Mouse (Mus musculus) layer of hippocampus, postnatal 14 days (tissue): ENCODE data around the gene Dhx30. TPM values are rescaled to one million over a fixed set of nuclear protein-coding genes. Genes with fewer than 3 reads are reported as not detected.
"Not testable (repeated sequence)": the region's sequence is repeated elsewhere in the genome, so short reads cannot be mapped to it uniquely, and the experiment has no call there.

ENCODE experiments used
- DNase-seq, 2 experiments: peaks; one replicate each; pipeline ENCODE4 v3.0.0; 2021 to 2022; ENCODE audit warnings: low spot score in 2 of 2, mixed read lengths in 1 of 2
- total RNA-seq, 2 experiments: library from RNA; stranded (reverse); gene quantifications; 2 replicates each; pipeline ENCODE4 v1.2.3; 2021

The Dhx30 gene
- total RNA-seq, 2 experiments from 2014 or later: 129 to 150 TPM

DNA sequence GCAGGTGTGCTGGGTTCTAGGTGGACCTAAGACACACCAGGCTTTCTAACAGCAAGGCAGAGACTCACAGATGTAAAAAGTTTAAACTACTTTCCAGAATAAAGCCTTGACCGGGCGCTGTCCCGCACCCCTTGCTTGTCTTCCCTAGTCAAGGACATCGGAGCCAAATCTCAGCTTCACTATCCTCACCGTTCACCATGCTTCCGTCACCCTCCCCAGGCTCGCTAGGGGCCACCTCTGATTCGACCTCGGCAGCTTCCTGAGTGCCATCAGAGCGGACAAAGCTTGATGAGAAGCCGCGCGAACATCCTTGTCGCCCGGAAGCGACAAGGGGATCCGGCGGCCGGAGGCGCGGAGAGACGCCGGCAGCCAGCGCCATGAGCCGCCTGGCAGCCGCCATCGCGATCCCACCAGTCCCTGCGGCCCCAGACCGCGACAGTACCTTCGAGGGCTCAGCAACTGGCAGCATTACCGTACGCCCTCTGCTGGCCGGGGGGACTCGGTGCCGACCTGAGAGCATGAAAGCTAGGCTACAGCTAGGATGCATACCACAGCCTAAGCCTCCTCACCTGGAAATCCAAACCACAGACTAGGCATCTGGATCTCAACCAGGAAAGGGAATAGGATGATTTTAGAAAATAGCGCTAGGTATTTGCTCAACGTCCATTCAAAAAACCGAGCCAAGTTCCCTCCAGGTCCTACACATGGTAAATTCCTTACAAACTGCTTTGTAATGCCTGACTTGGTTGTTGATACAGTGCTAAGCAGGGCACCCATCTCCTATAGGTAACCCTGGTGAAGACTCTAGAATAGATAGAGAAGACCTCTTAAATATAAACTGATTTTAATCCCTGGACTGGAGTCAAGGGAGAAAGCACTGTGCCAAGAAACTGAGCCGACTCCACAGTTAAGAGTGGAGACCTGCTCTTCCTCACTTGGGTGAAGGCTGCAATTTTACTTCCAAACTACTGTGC, 16.7 kb downstream of the Dhx30 start:
- peak; percentile 91 to 96 for DNase-seq

DNA sequence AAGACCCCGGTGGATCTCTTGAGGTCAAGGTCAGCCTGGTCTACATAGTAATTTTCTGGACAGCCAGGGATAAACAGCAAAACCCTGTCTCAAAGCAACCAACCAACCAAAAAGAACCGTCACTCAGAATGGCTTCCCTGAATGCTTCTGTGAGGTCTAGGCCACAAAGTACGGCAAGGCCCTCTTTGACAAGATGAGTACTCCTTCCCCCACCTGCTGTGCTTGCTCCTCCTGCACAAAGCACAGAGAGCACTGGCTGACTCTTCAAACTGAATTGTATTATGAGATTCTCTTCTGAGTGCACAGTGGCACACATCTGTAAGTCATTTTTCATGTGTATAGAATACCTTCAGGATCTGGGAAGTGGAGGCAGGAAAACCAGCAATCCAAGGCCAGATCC, 19.8 kb downstream of the Dhx30 start:
- no peak for DNase-seq

DNA sequence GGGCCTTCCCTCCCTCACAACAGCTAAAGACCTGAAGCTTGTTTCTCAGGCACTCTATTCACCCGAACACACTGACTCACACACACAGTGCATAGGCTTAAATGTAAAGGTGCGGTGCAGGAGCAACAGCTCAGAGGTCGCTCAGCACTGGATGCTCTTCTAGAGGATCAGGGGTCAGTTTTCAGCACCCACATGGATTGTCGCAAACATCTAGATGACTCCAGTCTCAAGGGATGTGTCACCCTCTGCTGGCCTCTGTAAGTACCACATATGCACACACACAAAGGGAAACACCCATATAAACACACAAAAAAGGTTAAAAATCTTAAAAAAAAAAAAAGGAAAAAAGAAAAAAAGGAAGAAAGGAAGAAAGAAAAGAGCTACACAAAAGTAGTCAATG, 22.9 kb downstream of the Dhx30 start:
- no peak for DNase-seq

DNA sequence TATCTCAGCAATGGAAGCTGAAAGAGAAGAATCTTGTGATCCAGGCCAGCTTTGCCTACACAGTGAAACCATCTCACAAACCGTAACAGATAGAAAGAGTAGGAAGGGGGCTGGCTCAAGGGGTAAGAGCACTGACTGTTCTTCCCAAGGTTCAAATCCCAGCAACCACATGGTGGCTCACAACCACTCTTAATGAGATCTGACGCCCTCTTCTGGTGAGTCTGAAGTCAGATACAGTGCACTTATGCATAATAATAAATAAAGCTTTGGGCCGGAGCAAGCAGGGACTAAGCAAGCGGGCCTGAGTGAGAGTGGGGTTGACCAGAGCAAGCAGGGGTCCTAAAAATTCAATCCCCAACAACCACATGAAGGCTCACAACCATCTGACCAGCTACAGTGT, 24.3 kb downstream of the Dhx30 start:
- no peak for DNase-seq

DNA sequence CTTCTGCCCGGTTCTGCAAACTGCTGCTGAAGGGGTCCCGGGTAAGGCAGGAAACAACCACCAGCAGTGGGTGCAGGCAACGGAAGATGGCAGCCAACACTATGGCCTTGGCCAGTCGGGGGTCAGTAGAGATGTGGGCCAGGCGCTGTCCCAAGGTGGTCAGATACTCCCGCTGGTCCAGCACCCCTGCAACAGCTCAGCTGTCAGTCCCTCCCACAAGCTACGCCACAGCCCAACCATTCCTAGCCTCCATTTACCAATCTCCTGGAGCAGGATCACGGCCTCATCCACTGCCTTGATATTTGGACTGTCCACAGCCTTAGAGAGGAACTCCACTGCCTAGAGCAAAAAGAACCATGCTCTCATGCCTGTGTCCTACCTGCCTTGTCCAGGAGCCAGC, 31.9 kb downstream of the Dhx30 start:
- DNase-seq: no peak

DNA sequence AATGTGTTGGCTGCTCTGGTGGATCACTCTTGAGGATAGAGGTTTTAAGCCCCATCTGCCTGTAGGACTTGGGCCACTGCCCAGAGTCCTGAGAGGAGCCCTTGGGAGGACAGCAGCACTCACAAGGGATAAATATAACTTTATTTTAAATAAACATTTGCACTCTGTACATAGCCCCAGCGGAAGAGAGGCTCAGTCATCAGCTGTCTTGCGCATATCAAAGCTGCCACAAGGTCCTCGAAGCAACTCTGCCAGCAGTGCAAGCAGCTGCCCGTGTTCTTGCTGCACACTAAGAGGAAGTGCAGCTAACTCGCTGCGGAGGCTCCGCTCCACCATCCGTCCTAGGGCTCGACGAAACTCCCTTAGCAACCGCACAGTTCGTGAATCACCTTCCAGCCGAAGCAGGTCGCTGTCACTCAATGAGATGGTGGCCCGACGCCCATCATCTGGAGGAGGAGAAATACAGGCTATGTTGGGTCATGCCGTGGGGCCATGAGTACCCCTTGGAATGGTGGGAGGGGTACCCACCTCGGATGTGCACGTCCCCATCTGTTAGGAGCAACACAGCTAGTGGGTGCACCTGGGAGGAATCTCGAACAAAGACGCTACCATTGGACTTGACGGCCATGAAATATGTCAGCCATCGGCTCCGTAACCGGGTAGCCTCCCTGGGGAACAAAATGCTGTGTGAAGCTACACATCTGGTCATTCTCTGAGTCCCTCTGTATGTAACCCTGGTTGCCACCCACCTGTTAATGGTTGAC, 33.2 kb downstream of the Dhx30 start:
- peak in 1 of 2 experiments; percentile 22 for DNase-seq

DNA sequence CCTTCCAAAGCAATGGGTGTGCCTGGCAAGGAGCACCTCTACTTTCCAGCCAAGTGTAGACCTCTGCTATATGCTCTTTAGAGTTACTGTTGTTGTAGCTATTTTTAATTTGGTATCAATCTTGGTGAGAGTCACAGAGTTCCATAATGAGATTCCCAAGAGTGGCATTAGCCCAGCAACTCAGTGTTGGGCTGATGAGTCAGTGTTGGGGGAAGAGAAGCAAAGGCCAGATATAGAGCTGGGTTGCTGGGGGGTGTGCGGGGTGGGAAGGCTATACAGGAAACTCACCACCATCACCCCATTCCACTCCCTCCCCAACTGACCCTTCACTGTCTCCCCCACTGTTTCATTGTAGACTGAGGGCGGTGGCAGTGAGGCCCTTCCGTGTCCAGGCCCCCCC, 36.6 kb downstream of the Dhx30 start:
- no peak for DNase-seq

DNA sequence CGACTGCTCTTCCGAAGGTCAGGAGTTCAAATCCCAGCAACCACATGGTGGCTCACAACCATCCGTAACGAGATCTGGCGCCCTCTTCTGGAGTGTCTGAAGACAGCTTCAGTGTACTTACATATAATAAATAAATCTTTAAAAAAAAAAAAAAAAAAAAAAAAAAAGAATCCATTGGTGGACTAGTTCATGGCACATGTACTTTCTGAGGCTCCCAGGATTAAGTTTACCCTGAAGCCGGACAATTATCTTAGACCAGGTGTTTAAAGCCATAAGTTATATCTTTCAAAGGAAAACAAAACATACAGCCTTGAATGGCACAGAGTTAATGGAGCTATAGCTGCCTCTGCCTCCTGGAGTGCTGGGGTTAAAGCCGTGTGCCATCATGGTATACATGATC, 41.2 kb downstream of the Dhx30 start:
- not testable (repeated sequence) for DNase-seq

DNA sequence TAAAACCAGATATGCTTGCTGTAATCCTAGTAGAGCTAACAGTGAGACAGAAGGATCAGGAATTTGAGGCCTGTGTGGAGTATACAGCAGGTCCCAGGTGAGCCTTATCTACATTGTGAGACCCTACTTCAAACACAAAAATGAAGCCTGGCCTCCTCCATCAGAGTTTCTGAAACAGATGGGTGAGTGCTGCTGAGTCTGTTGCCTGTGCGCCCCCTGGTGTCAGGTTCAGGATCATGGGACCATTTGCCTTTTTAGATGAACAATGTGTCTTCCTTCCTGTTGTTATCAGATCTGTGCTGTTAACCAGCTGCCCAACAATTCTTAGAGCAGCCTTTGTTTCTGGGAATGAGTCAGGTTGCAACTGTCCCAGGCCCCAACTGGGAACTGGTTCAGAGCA, 45.8 kb downstream of the Dhx30 start:
- DNase-seq: peak; percentile 80 to 90

DNA sequence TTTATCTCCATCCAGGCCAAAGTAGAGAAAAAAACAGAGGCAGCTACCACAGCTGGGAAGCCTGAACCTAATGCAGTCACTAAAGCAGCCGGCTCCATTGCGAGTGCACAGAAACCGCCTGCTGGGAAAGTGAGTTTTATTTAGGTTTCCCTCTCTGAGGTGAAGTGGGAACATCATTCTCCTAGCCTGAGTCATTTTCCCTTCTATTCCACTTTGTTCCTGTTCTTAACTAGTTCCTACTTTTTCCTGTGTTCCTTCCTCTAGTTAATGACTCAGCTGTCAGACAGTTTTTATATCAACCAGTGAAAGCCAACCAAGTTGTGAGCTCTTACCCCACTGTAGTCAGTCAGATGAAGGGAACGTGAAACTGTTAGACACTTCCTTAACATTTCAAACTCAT, 46.6 kb downstream of the Dhx30 start:
- DNase-seq: no peak

DNA sequence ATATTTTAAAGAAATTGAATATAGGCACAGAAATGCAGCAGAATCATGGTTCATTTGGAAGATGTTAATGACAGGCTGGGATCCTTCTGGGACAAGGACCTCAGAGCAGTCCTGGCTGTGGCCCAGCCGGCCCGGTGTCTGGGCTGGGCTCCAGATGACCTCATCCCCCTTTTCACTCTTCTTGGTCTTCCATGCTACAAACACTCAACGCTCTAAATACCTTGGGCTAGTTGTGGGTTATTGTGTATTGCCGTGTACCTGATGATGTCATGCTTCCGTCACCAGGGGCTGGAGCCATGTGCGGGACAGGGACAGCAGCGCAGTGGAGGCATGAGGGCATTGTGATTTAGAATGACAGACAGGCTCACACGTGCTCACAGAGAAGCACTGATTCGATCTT, 47.3 kb downstream of the Dhx30 start:
- no peak for DNase-seq

DNA sequence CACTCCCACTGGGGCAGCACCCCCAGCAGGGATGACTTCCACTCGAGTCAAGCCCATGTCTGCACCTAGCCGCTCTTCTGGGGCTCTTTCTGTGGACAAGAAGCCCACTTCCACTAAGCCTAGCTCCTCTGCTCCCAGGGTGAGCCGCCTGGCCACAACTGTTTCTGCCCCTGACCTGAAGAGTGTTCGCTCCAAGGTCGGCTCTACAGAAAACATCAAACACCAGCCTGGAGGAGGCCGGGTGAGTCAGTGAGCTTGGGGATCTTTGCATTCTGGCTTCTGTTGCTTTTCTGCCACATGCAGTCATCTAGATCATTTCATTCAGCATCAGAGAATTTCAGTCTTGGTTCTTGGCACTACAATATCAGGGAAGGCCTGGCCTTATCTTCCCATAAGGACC, 48.9 kb downstream of the Dhx30 start:
- DNase-seq: no peak

DNA sequence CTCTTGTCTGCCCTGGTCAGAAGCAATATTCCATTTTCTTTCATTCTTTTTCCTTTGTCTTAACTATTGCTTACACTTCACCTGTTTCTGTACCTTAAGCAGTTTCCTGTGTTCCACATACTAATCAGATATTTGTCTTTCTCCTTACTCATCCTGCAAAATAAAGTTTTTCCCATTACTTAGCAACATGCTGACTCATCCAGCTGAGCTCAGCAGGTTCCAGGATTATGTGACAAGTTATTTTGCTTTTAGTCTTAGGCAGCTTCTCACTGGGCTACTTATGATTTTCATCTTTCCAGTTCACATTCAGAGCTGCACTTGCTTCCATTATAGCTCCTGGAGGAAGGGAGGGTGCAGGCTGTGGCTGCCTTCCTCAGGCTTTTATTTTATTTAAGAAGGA, 53.0 kb downstream of the Dhx30 start:
- DNase-seq: no peak

DNA sequence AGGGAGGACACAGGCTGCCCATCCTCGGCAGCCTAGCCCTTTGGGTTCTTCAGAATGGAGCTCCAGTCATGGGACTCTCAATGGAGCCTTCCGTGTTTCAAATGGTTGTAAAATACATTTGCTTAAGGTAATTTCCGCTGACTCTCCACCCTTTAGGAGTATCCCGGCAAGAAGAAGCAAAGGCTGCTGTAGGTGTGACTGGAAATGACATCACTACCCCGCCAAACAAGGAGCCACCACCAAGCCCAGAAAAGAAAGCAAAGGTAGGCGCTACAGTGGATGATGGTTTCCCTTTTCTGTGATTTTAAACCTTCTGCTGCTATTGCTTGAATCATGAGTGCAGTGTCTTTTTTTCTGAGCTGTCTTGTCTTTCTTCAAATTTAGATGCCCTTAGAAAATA, 54.8 kb downstream of the Dhx30 start:
- no peak for DNase-seq

DNA sequence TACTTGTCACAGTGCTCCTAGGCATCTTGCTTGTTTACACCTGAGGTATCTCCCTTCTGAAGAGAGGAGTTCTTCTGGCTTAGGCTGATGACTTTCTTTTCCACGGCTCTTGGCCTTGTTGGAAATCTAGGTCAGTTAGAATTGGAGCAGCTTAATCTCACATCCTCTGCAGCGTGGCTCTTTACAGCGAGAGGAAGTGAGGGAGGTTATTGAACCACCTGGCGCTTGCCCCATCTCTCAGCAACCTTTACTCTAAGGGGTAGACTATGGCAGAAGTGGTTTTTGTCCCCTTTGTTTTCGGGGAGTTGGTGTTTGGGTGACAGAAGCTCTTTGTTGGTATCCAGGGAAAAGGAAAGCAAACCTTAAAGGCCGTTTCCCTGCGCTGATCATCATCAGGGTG, 55.2 kb downstream of the Dhx30 start:
- DNase-seq: no peak

DNA sequence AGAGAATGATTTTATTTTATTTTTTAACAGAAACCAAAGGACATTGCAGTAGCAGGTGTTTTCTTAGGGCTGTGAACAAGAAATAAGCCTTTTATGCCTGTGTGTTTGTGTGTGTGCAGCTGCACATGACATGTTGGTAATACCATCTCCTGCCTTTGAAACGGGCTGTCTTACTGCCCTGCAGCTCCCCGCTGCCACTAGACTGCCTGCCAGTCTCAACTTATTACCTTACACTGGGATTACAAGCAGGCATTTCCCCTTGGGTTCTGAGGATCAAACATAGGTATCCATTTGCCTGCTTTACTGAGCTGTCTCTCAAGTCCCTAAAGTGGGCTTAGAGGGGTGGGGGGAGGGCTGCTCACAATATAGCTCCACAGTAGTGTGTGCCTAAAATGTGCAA, 56.9 kb downstream of the Dhx30 start:
- no peak for DNase-seq

DNA sequence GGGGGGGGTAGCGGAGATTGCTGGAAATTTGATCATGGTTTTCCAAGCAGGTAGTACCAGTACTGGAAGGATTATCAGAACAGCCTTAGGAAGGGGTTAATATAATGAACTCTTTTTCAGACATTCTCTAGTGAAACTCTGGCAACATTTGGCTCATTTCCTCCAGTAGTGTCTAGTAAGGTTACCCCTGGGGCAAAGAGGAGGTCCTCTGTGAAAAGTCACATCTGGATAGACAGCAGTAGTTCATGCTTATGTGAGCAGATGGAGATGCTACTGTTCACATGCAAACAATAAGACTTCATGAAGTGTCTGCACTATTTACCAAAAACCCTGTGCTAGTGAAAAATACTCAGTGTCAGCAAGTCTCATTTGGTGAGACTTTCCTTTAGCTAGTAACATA, 60.4 kb downstream of the Dhx30 start:
- DNase-seq: no peak

DNA sequence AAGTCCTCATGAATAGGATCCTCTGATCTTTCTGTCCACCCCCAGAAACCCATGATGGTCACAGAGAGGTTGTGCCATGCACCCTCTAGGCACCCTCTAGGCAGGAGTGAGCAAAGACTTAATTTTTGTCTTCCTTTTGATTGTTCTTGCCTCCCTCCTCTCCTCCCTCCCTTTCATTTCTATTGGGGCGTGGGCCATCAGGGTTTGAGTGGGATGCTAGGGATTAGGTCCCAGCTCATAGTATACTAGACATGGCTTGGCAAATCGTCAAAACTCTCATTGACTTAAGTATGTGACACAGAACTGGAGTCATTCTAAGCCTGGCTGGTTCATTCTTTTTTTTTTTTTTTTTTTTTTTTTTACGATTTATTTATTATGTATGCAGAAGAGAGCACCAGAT, 62.8 kb downstream of the Dhx30 start:
- DNase-seq: no peak

DNA sequence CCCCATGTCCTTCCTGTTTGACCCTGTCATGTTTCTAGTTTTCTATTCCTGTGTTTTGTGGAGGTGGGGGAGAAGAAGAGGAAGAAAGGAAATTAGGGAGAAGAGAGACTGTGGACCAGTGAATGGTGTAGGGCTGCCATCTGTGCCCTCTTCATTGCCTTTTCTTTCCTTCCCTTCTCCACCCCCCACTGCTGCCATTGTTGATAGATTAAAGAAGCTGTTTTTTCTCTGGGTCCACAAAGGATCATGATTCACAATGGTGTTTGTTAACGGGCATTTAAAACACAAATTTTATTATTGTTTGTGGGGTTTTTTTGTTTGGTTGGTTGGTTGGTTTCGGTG, 63.6 kb downstream of the Dhx30 start:
- DNase-seq: no peak

DNA sequence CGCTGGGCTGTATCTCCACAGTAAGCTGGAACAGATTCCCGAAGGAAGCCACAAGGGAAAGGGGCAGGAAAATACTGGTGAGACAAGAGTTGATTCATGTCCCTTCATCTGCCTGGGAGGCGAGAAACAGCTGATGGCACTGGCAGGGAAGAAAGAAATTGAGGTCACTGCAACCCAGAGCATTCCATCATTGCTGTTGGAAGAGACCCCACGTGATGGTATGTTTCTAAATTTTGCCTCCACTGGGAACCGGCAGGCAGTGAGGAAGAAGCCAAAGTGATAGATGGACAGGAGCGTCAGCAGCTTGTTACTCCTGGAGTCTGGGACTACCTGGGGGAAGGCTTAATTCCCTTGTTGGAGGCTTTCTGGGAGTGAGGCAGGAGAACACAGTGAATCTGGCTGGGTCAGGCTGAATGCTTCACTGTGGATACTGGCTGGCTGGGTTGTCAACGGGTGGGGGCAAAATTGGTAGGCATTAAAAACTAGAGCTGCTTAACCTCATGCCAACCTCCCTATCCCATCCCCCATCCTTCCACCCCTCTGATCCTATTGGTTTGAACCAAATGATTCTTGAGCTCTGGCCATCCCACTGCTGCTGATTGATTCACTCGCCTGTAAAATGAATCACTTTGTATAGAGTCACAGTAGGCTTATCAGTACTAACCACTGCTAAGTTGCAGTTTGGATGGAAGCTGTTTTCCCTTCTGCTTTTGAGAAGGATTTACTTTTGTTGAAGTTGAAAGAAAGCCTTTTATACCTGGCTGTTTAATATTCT, 64.1 kb downstream of the Dhx30 start:
- DNase-seq: peak; percentile 80 to 92

DNA sequence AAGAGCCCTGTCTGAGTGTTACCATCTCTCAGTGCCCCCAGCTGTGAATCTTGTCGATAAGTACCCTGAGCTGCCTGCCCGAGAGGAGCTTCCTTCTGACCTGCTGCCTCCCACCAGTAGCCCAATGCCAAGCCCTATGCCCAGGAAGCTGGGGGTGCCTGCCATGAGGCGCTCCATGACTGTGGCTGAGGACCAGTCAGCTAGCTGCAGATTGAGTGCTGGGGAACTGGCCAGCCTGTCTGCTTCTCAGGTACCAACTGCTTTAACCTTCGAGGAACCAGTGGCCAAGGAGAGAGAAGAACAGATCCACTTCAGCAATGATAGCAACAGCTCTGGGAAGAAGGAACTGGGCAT, 64.7 kb downstream of the Dhx30 start:
- DNase-seq: peak in 1 of 2 experiments; percentile 39
